Comparison of ENCODE assay signal across 8 mouse cellular contexts in genomic region chr4:129639221-129639620, GRCm38 (mm10). TPM values are rescaled to one million over a fixed set of nuclear protein-coding genes. Genes with fewer than 3 reads are reported as not detected.
DNase-seq lines count a peak whose midpoint lies in the region; ATAC-seq and TF ChIP-seq lines count a peak whose summit lies in the region.

No protein-coding gene starts in this region.

- 78% methylated on average over 15 of the region's 15 CpGs for WGBS in heart, embryonic 15.5 days
- 87% methylated on average over 15 of the region's 15 CpGs for WGBS in hindbrain, embryonic 12.5 days
- 89% methylated on average over 15 of the region's 15 CpGs for WGBS in midbrain, embryonic 13.5 days

- H3K27ac ChIP-seq in heart, embryonic 15.5 days: peak overlapping the region; percentile 97; the same call in 1 of the 2 replicates
- no peak overlapping the region for H3K27ac ChIP-seq in cortical plate, adult 2 months (ENCODE audit: insufficient read depth, low read length)
- H3K27ac ChIP-seq in hindbrain, embryonic 12.5 days: 0 out of 2 replicates have a peak overlapping the region, but pooled peaks have one; percentile 7
- H3K27ac ChIP-seq in midbrain, embryonic 13.5 days: no peak overlapping the region

- H3K36me3 ChIP-seq in heart, embryonic 15.5 days: peaks cover 46% of the 10 kb centered on the region
- H3K36me3 ChIP-seq in hindbrain, embryonic 12.5 days: peaks cover 50% of the 10 kb centered on the region
- H3K36me3 ChIP-seq in midbrain, embryonic 13.5 days: peaks cover 51% of the 10 kb centered on the region

- H3K27me3 ChIP-seq in heart, embryonic 15.5 days: no peaks in the 10 kb centered on the region
- no peaks in the 10 kb centered on the region for H3K27me3 ChIP-seq in hindbrain, embryonic 12.5 days
- no peaks in the 10 kb centered on the region for H3K27me3 ChIP-seq in midbrain, embryonic 13.5 days

- peak overlapping the region; percentile 73 for H3K9ac ChIP-seq in heart, embryonic 15.5 days
- peak overlapping the region; percentile 90 for H3K9ac ChIP-seq in hindbrain, embryonic 12.5 days
- peak overlapping the region; percentile 73; the same call in 1 of the 2 replicates for H3K9ac ChIP-seq in midbrain, embryonic 13.5 days (replicated peaks)

- TF ChIP-seq POLR2A in cortical plate, adult 2 months (IDR thresholded peaks at IDR 0.05; ENCODE audit: extremely low read depth, insufficient read depth, low read length): no peak

- TF ChIP-seq CTCF in cortical plate, adult 2 months (IDR thresholded peaks at IDR 0.05; ENCODE audit: extremely low read depth, insufficient read depth, low read length): no peak

- peaks cover 32% of the 10 kb centered on the region for H3K4me1 ChIP-seq in heart, embryonic 15.5 days (replicated peaks)
- H3K4me1 ChIP-seq in cortical plate, adult 2 months (ENCODE audit: control insufficient read depth, insufficient read depth, low read length): peaks cover 7% of the 10 kb centered on the region
- H3K4me1 ChIP-seq in hindbrain, embryonic 12.5 days: peaks cover 25% of the 10 kb centered on the region
- H3K4me1 ChIP-seq in midbrain, embryonic 13.5 days (replicated peaks): peaks cover 33% of the 10 kb centered on the region

- DNase-seq in heart, postnatal 4 days: no peak
- no peak for DNase-seq in layer of hippocampus, adult 9-11 months
- no peak for DNase-seq in c-Kit-positive CD71-positive TER-119-positive erythroid progenitor cells, embryonic 14.5 days (ENCODE audit: low spot score)
- no peak for DNase-seq in ovary, adult 18-20 months (ENCODE audit: low spot score)

- H3K9me3 ChIP-seq in heart, embryonic 15.5 days (replicated peaks): no peaks in the 10 kb centered on the region
- no peaks in the 10 kb centered on the region for H3K9me3 ChIP-seq in hindbrain, embryonic 12.5 days (replicated peaks)
- H3K9me3 ChIP-seq in midbrain, embryonic 13.5 days: no peaks in the 10 kb centered on the region

- H3K4me3 ChIP-seq in heart, embryonic 15.5 days: peak overlapping the region; percentile 73
- peak overlapping the region; percentile 59; the same call in 1 of the 2 replicates for H3K4me3 ChIP-seq in cortical plate, adult 2 months (ENCODE audit: insufficient read depth, low read length)
- peak overlapping the region; percentile 58 for H3K4me3 ChIP-seq in hindbrain, embryonic 12.5 days
- peak overlapping the region; percentile 60 for H3K4me3 ChIP-seq in midbrain, embryonic 13.5 days (replicated peaks)

- no peak for ATAC-seq in heart, embryonic 15.5 days (replicated peaks; ENCODE audit: insufficient number of reproducible peaks, insufficient read depth, low FRiP score, low read depth)
- no peak for ATAC-seq in hindbrain, embryonic 12.5 days (ENCODE audit: low FRiP score)
- ATAC-seq in midbrain, embryonic 13.5 days: no peak

- peak overlapping the region; percentile 81 for H3K4me2 ChIP-seq in heart, embryonic 15.5 days
- peak overlapping the region; percentile 89 for H3K4me2 ChIP-seq in hindbrain, embryonic 12.5 days (replicated peaks)
- H3K4me2 ChIP-seq in midbrain, embryonic 13.5 days (replicated peaks): peak overlapping the region; percentile 89

RNA-seq across cellular contexts. Expression of gene Txlna, which starts 1.6 kb away (rescaled TPM):
- polyA plus RNA-seq in heart, embryonic 15.5 days (2015; fragmentation: Nextera tagmentation; extraction: Ambion mirVana): 38.4 and 50.8 TPM in 2 replicates
- 10 to 100 TPM; 40.0 to 41.9 TPM for total RNA-seq in heart, postnatal 4 days (2021)
- polyA plus RNA-seq in cortical plate, adult 2 months (2012; rRNA removed): 32.2 and 33.4 TPM in 2 replicates
- polyA plus RNA-seq in hindbrain, embryonic 12.5 days (2016; fragmentation: Nextera tagmentation; extraction: Ambion mirVana): 90.8 and 91.1 TPM in 2 replicates
- polyA plus RNA-seq in midbrain, embryonic 13.5 days (2015; fragmentation: Nextera tagmentation; extraction: Ambion mirVana): 62.9 and 66.3 TPM in 2 replicates

RNA-seq across cellular contexts. Expression of gene Ccdc28b, which starts 15.5 kb away (rescaled TPM):
- polyA plus RNA-seq in heart, embryonic 15.5 days (2015; fragmentation: Nextera tagmentation; extraction: Ambion mirVana): 47.3 and 52.4 TPM in 2 replicates
- total RNA-seq in heart, postnatal 4 days (2021): 10 to 100 TPM; 30.9 to 33.3 TPM
- polyA plus RNA-seq in cortical plate, adult 2 months (2012; rRNA removed): 89.1 and 99.2 TPM in 2 replicates
- 85.9 and 91.5 TPM in 2 replicates for polyA plus RNA-seq in hindbrain, embryonic 12.5 days (2016; fragmentation: Nextera tagmentation; extraction: Ambion mirVana)
- 133 and 137 TPM in 2 replicates for polyA plus RNA-seq in midbrain, embryonic 13.5 days (2015; fragmentation: Nextera tagmentation; extraction: Ambion mirVana)

RNA-seq across cellular contexts. Expression of gene Iqcc, which starts 20.3 kb away (rescaled TPM):
- polyA plus RNA-seq in heart, embryonic 15.5 days (2015; fragmentation: Nextera tagmentation; extraction: Ambion mirVana): 19.0 and 22.9 TPM in 2 replicates
- total RNA-seq in heart, postnatal 4 days (2021): 10 to 100 TPM in 1 of 2 experiments, 1 to 10 TPM in 1; 9.3 to 14.3 TPM
- 34.9 and 35.4 TPM in 2 replicates for polyA plus RNA-seq in cortical plate, adult 2 months (2012; rRNA removed)
- 30.0 and 31.8 TPM in 2 replicates for polyA plus RNA-seq in hindbrain, embryonic 12.5 days (2016; fragmentation: Nextera tagmentation; extraction: Ambion mirVana)
- 30.0 and 35.8 TPM in 2 replicates for polyA plus RNA-seq in midbrain, embryonic 13.5 days (2015; fragmentation: Nextera tagmentation; extraction: Ambion mirVana)

RNA-seq across cellular contexts. Expression of gene Dcdc2b, which starts 25.2 kb away (rescaled TPM):
- 1.7 and 2.1 TPM in 2 replicates for polyA plus RNA-seq in heart, embryonic 15.5 days (2015; fragmentation: Nextera tagmentation; extraction: Ambion mirVana)
- under 1 TPM; 0.27 to 0.76 TPM for total RNA-seq in heart, postnatal 4 days (2021)
- 11.1 and 11.3 TPM in 2 replicates for polyA plus RNA-seq in cortical plate, adult 2 months (2012; rRNA removed)
- 2.4 and 3.1 TPM in 2 replicates for polyA plus RNA-seq in hindbrain, embryonic 12.5 days (2016; fragmentation: Nextera tagmentation; extraction: Ambion mirVana)
- 2.6 and 3.5 TPM in 2 replicates for polyA plus RNA-seq in midbrain, embryonic 13.5 days (2015; fragmentation: Nextera tagmentation; extraction: Ambion mirVana)

RNA-seq across cellular contexts. Expression of gene Kpna6, which starts 33.3 kb away (rescaled TPM):
- polyA plus RNA-seq in heart, embryonic 15.5 days (2015; fragmentation: Nextera tagmentation; extraction: Ambion mirVana): 13.6 and 16.6 TPM in 2 replicates
- total RNA-seq in heart, postnatal 4 days (2021): 10 to 100 TPM; 70.2 to 71.9 TPM
- 50.6 and 52.9 TPM in 2 replicates for polyA plus RNA-seq in cortical plate, adult 2 months (2012; rRNA removed)
- 16.0 and 18.8 TPM in 2 replicates for polyA plus RNA-seq in hindbrain, embryonic 12.5 days (2016; fragmentation: Nextera tagmentation; extraction: Ambion mirVana)
- polyA plus RNA-seq in midbrain, embryonic 13.5 days (2015; fragmentation: Nextera tagmentation; extraction: Ambion mirVana): 13.7 and 16.9 TPM in 2 replicates

Comparison
In these comparisons a context has a peak if more than half of its experiments do, and no peak if none do; other contexts are left out.
1. H3K27ac ChIP-seq: peak in heart, embryonic 15.5 days (single experiment) and hindbrain, embryonic 12.5 days (single experiment); none in cortical plate, adult 2 months (single experiment) and midbrain, embryonic 13.5 days (single experiment).
2. Peak in every context shown above with its lines, with median percentiles within 50 percentile points of each other: H3K4me2 ChIP-seq, H3K4me3 ChIP-seq and H3K9ac ChIP-seq.